Comparison of ENCODE assay signal across 8 mouse cellular contexts in genomic region chr17:34169279-34169678, GRCm38 (mm10). TPM values are rescaled to one million over a fixed set of nuclear protein-coding genes. Genes with fewer than 3 reads are reported as not detected.
DNase-seq lines count a peak whose midpoint lies in the region; ATAC-seq and TF ChIP-seq lines count a peak whose summit lies in the region.

No protein-coding gene starts in this region.

- H3K4me2 ChIP-seq in liver, embryonic 12.5 days, result no peak overlapping the region
- H3K4me2 ChIP-seq in lung, embryonic 14.5 days, result no peak overlapping the region

- ATAC-seq in liver, embryonic 12.5 days, result no peak
- no peak for ATAC-seq in lung, embryonic 14.5 days (ENCODE audit: insufficient read depth)

- no peak overlapping the region for H3K27ac ChIP-seq in cerebellum, adult 2 months (ENCODE audit: insufficient read depth, low read length)
- H3K27ac ChIP-seq in liver, embryonic 12.5 days, result no peak overlapping the region
- no peak overlapping the region for H3K27ac ChIP-seq in lung, embryonic 14.5 days (ENCODE audit: low read depth)

- TF ChIP-seq POLR2A in cerebellum, adult 2 months (IDR thresholded peaks at IDR 0.05; ENCODE audit: borderline replicate concordance, insufficient read depth, low read length), result no peak

- H3K9me3 ChIP-seq in liver, embryonic 12.5 days (replicated peaks), result peaks cover 6% of the 10 kb centered on the region
- H3K9me3 ChIP-seq in lung, embryonic 14.5 days (ENCODE audit: low read depth, low read length), result peaks cover 5% of the 10 kb centered on the region; the same call in 1 of the 2 replicates

- no peaks in the 10 kb centered on the region for H3K27me3 ChIP-seq in cerebellum, adult 2 months (ENCODE audit: control insufficient read depth, insufficient read depth, low read length)
- peaks cover 5% of the 10 kb centered on the region; the same call in 1 of the 2 replicates for H3K27me3 ChIP-seq in liver, embryonic 12.5 days (replicated peaks)
- no peaks in the 10 kb centered on the region for H3K27me3 ChIP-seq in lung, embryonic 14.5 days (ENCODE audit: insufficient read depth, low read length)

- WGBS in cerebellum, adult 2 months, result 2% methylated on average over 2 of the region's 2 CpGs
- WGBS in liver, embryonic 12.5 days (ENCODE audit: insufficient replicate concordance), result 0% methylated on average over 2 of the region's 2 CpGs
- WGBS in lung, embryonic 14.5 days, result 2% methylated on average over 2 of the region's 2 CpGs

- H3K9ac ChIP-seq in liver, embryonic 12.5 days, result no peak overlapping the region
- no peak overlapping the region for H3K9ac ChIP-seq in lung, embryonic 14.5 days

- intact Hi-C loops in gastrocnemius, postnatal 14 days (cut with DNase I; ENCODE audit: low total_unique reads), result loop anchor here (5.0 kb wide), 3 partner anchors 37 to 92 kb away; no protein-coding TSS in a partner anchor

- DNase-seq in cerebellum, adult 2 months, result peak; percentile 21 to 31
- no peak for DNase-seq in cerebellum, postnatal 4 days (ENCODE audit: low spot score in 2 of 2)
- DNase-seq in liver (peak; percentile 29), adipocyte (ENCODE audit: low spot score) (peak; percentile 77)
- peak; percentile 49 for DNase-seq in gastrocnemius, postnatal 14 days
- peak; percentile 77 for DNase-seq in lung, embryonic 14.5 days
- DNase-seq in thymus, postnatal 14 days, result peak; percentile 64

- no peaks in the 10 kb centered on the region for H3K4me1 ChIP-seq in cerebellum, adult 2 months (ENCODE audit: control insufficient read depth, insufficient read depth, low read length)
- H3K4me1 ChIP-seq in liver, embryonic 12.5 days, result no peaks in the 10 kb centered on the region
- no peaks in the 10 kb centered on the region for H3K4me1 ChIP-seq in lung, embryonic 14.5 days (ENCODE audit: insufficient read depth)

- TF ChIP-seq CTCF in cerebellum, adult 2 months (IDR thresholded peaks at IDR 0.05; ENCODE audit: borderline replicate concordance, insufficient read depth, low read depth, low read length), result peak; percentile 77
- TF ChIP-seq CTCF in lung, embryonic 14.5 days (IDR thresholded peaks at IDR 0.05; ENCODE audit: low read depth), result peak; percentile 69

- no peak overlapping the region for H3K4me3 ChIP-seq in cerebellum, adult 2 months (replicated peaks; ENCODE audit: insufficient read depth, low read depth, low read length)
- no peak overlapping the region for H3K4me3 ChIP-seq in liver, embryonic 12.5 days
- H3K4me3 ChIP-seq in lung, embryonic 14.5 days (ENCODE audit: low read depth, low read length), result no peak overlapping the region

- H3K36me3 ChIP-seq in liver, embryonic 12.5 days, result no peaks in the 10 kb centered on the region
- no peaks in the 10 kb centered on the region for H3K36me3 ChIP-seq in lung, embryonic 14.5 days (ENCODE audit: insufficient read depth)

RNA-seq across cellular contexts. Expression of gene H2-DMb1, which starts 16.4 kb away (rescaled TPM):
- 1.8 and 3.0 TPM in 2 replicates for polyA plus RNA-seq in cerebellum, adult 2 months (2012; rRNA removed)
- polyA plus RNA-seq in liver, embryonic 12.5 days (2016; fragmentation: Nextera tagmentation; extraction: Ambion mirVana), result 0.21 and 0.45 TPM in 2 replicates
- 1 to 10 TPM; 1.0 to 1.4 TPM for total RNA-seq in gastrocnemius, postnatal 14 days (2021)
- 1.1 TPM in 2 replicates for polyA plus RNA-seq in lung, embryonic 14.5 days (2014; fragmentation: Nextera tagmentation; extraction: Ambion mirVana)

RNA-seq across cellular contexts. Expression of gene Tap1, which starts 18.1 kb away (rescaled TPM):
- polyA plus RNA-seq in cerebellum, adult 2 months (2012; rRNA removed), result 2.6 and 2.7 TPM in 2 replicates
- 2.3 and 2.6 TPM in 2 replicates for polyA plus RNA-seq in liver, embryonic 12.5 days (2016; fragmentation: Nextera tagmentation; extraction: Ambion mirVana)
- 1 to 10 TPM; 1.7 to 2.6 TPM for total RNA-seq in gastrocnemius, postnatal 14 days (2021)
- polyA plus RNA-seq in lung, embryonic 14.5 days (2014; fragmentation: Nextera tagmentation; extraction: Ambion mirVana), result 3.5 and 4.0 TPM in 2 replicates

RNA-seq across cellular contexts. Expression of gene Psmb9, which starts 18.3 kb away (rescaled TPM):
- 2.2 and 2.7 TPM in 2 replicates for polyA plus RNA-seq in cerebellum, adult 2 months (2012; rRNA removed)
- 4.5 and 5.0 TPM in 2 replicates for polyA plus RNA-seq in liver, embryonic 12.5 days (2016; fragmentation: Nextera tagmentation; extraction: Ambion mirVana)
- 1 to 10 TPM; 1.8 to 2.0 TPM for total RNA-seq in gastrocnemius, postnatal 14 days (2021)
- polyA plus RNA-seq in lung, embryonic 14.5 days (2014; fragmentation: Nextera tagmentation; extraction: Ambion mirVana), result 3.4 and 4.5 TPM in 2 replicates

RNA-seq across cellular contexts. Expression of gene H2-DMb2, which starts 26.2 kb away (rescaled TPM):
- polyA plus RNA-seq in cerebellum, adult 2 months (2012; rRNA removed), result 0.35 and 0.52 TPM in 2 replicates
- 0.30 and 0.35 TPM in 2 replicates for polyA plus RNA-seq in liver, embryonic 12.5 days (2016; fragmentation: Nextera tagmentation; extraction: Ambion mirVana)
- under 1 TPM; 0.45 to 0.47 TPM for total RNA-seq in gastrocnemius, postnatal 14 days (2021)
- 0.91 and 1.1 TPM in 2 replicates for polyA plus RNA-seq in lung, embryonic 14.5 days (2014; fragmentation: Nextera tagmentation; extraction: Ambion mirVana)

RNA-seq across cellular contexts. Expression of gene Psmb8, which starts 28.2 kb away (rescaled TPM):
- 5.8 and 7.3 TPM in 2 replicates for polyA plus RNA-seq in cerebellum, adult 2 months (2012; rRNA removed)
- 12.5 and 13.5 TPM in 2 replicates for polyA plus RNA-seq in liver, embryonic 12.5 days (2016; fragmentation: Nextera tagmentation; extraction: Ambion mirVana)
- total RNA-seq in gastrocnemius, postnatal 14 days (2021), result 1 to 10 TPM; 2.9 to 3.4 TPM
- 7.9 and 8.9 TPM in 2 replicates for polyA plus RNA-seq in lung, embryonic 14.5 days (2014; fragmentation: Nextera tagmentation; extraction: Ambion mirVana)

Comparison
In these comparisons a context has a peak if more than half of its experiments do, and no peak if none do; other contexts are left out.
1. DNase-seq: peak in cerebellum, adult 2 months (2 of 2), liver (single experiment), adipocyte (single experiment), gastrocnemius, postnatal 14 days (single experiment), lung, embryonic 14.5 days (single experiment) and thymus, postnatal 14 days (single experiment); none in cerebellum, postnatal 4 days (0 of 2).